Mouse (Mus musculus) brain, embryonic 14.5 days (tissue): ENCODE measurements at regions not wholly inside any gene's neighbourhood (a gene's known extent, or its start where the extent isn't known, plus 50 kb on each side); places are given as distances from the start of the nearest gene placed in this dataset.
"Not testable (repeated sequence)": the region's sequence is repeated elsewhere in the genome, so short reads cannot be mapped to it uniquely, and the experiment has no call there.

Experiments
- DNase-seq: peaks from one replicate; pipeline ENCODE4 v3.0.0-alpha.2; 2011; ENCODE audit warnings: low read depth
- CTCF ChIP-seq: fragments of 200-500 bp; IDR thresholded peaks from 2 replicates; pipeline ENCODE4 v1.5.1; 2012; ENCODE audit warnings: inconsistent platforms, mild to moderate bottlenecking, moderate library complexity, borderline replicate concordance; ENCODE audit not compliant: insufficient read depth, insufficient read length; ENCODE audit errors: extremely low read depth
- POLR2A ChIP-seq: fragments of 200-500 bp; IDR thresholded peaks from 2 replicates; pipeline ENCODE4 v1.6.1; 2012; ENCODE audit warnings: mild to moderate bottlenecking, inconsistent platforms, borderline replicate concordance; ENCODE audit not compliant: poor library complexity, insufficient read depth, insufficient read length, severe bottlenecking; ENCODE audit errors: extremely low read depth

GRCm38 (mm10) chr5:118477131-118478119 is 83.1 kb upstream of the Med13l start:
- no peak for TF ChIP-seq POLR2A
- TF ChIP-seq CTCF, result no peak
- no peak for DNase-seq

- peak; percentile 94 for DNase-seq
- no peak for TF ChIP-seq CTCF
- TF ChIP-seq POLR2A, result no peak
Measured at GRCm38 (mm10) chr5:118478120-118478768, 82.2 kb upstream of the Med13l start.

- TF ChIP-seq POLR2A (no peak), CTCF (no peak)
- DNase-seq, result no peak
Measured at GRCm38 (mm10) chr5:118480000-118480399, 80.5 kb upstream of the Med13l start.

- DNase-seq, result no peak
- no peak for TF ChIP-seq CTCF
- no peak for TF ChIP-seq POLR2A
Measured at GRCm38 (mm10) chr5:118480965-118481793, 79.3 kb upstream of the Med13l start.

GRCm38 (mm10) chr5:118481794-118482049 is 78.8 kb upstream of the Med13l start:
- DNase-seq, result no peak
- no peak for TF ChIP-seq POLR2A

GRCm38 (mm10) chr5:118482598-118482997 is 77.9 kb upstream of the Med13l start:
- no peak for TF ChIP-seq POLR2A
- DNase-seq, result no peak

- DNase-seq, result no peak
- no peak for TF ChIP-seq CTCF
- TF ChIP-seq POLR2A, result no peak
Measured at GRCm38 (mm10) chr5:118483001-118483400, 77.5 kb upstream of the Med13l start.

GRCm38 (mm10) chr5:118483532-118483931 is 76.9 kb upstream of the Med13l start:
- DNase-seq, result no peak
- no peak for TF ChIP-seq POLR2A
- no peak for TF ChIP-seq CTCF

GRCm38 (mm10) chr5:118485191-118485590 is 75.3 kb upstream of the Med13l start:
- TF ChIP-seq CTCF (no peak), POLR2A (no peak)
- no peak for DNase-seq

- DNase-seq, result not testable (repeated sequence)
Measured at GRCm38 (mm10) chr5:118492522-118492921, 68.0 kb upstream of the Med13l start.

- TF ChIP-seq CTCF (no peak), POLR2A (no peak)
- no peak for DNase-seq
Measured at GRCm38 (mm10) chr5:118494649-118495477, 65.6 kb upstream of the Med13l start.
